ENCODE assay signal across 26 mouse cellular contexts in the genomic region with DNA sequence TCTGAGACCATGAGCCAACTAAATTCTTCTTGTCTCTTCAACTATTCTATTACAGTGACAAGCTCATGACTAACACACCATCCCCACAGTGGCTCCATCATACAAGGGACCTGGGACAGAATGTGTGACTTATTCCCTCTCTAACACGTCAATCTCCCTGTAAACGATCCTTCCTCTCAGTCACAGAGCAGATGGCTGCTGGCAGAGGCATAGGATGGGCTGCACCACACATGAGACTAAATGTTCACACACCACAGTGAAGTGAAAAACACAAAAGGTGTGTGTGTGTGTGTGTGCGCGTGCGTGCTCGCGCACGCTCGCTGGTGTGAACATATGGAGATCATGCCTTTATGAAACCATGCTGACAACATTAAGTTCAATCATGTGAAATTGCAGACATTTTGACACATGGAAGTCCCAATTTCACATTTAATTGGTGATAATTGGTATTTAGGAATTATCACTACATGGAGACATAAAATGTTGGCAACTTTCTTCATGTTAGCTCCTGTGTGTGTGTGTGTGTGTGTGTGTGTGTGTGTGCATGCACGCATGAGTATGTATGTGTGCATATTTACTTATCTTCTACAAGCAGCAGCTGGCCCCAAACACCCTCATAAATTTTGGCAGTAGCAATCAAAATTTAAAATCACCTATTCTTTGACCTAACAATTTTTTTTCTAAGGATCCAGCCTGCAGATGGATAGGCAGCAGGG.
DNase-seq lines count a peak whose midpoint lies in the region; ATAC-seq and TF ChIP-seq lines count a peak whose summit lies in the region.
"Had no signal": no experiment of that assay in that cellular context is flagged by ENCODE, and none has a peak within 500 bp of the region (broad histone marks: within the 10 kb centered on the region; RNA-seq: fewer than 3 reads in every experiment).

No protein-coding gene starts in this region.

- no peak overlapping the region for H3K9ac ChIP-seq in forebrain, embryonic 14.5 days (ENCODE audit: low read length)
- H3K9ac ChIP-seq in forebrain, embryonic 12.5 days = no peak overlapping the region
- no peak overlapping the region for H3K9ac ChIP-seq in neural tube, embryonic 14.5 days (replicated peaks; ENCODE audit: low read depth, low read length)
- no peak overlapping the region for H3K9ac ChIP-seq in forebrain, postnatal 0 days
- H3K9ac ChIP-seq in midbrain, postnatal 0 days (replicated peaks; ENCODE audit: low read length, poor library complexity, severe bottlenecking) = no peak overlapping the region
- H3K9ac ChIP-seq: embryonic facial prominence, embryonic 13.5 days; hindbrain, embryonic 12.5 days; hindbrain, embryonic 15.5 days had no signal

- H3K27me3 ChIP-seq in forebrain, embryonic 14.5 days (replicated peaks; ENCODE audit: control insufficient read depth, insufficient read depth, low read length) = no peaks in the 10 kb centered on the region
- H3K27me3 ChIP-seq in forebrain, embryonic 12.5 days = no peaks in the 10 kb centered on the region
- no peaks in the 10 kb centered on the region for H3K27me3 ChIP-seq in neural tube, embryonic 14.5 days (ENCODE audit: control insufficient read depth, insufficient read depth, low read length)
- H3K27me3 ChIP-seq in forebrain, postnatal 0 days (ENCODE audit: insufficient read depth, low read length) = no peaks in the 10 kb centered on the region
- H3K27me3 ChIP-seq in midbrain, postnatal 0 days (ENCODE audit: insufficient read depth, low read length) = no peaks in the 10 kb centered on the region
- H3K27me3 ChIP-seq: CH12.LX; embryonic facial prominence, embryonic 13.5 days; hindbrain, embryonic 12.5 days; hindbrain, embryonic 15.5 days had no signal

- no peaks in the 10 kb centered on the region for H3K36me3 ChIP-seq in forebrain, embryonic 14.5 days (ENCODE audit: control insufficient read depth, insufficient read depth, low read length)
- H3K36me3 ChIP-seq in forebrain, embryonic 12.5 days (replicated peaks) = no peaks in the 10 kb centered on the region
- no peaks in the 10 kb centered on the region for H3K36me3 ChIP-seq in neural tube, embryonic 14.5 days (ENCODE audit: control insufficient read depth, insufficient read depth, low read length)
- no peaks in the 10 kb centered on the region for H3K36me3 ChIP-seq in forebrain, postnatal 0 days (ENCODE audit: insufficient read depth)
- no peaks in the 10 kb centered on the region for H3K36me3 ChIP-seq in midbrain, postnatal 0 days (ENCODE audit: insufficient read depth, low read length)
- H3K36me3 ChIP-seq: embryonic facial prominence, embryonic 10.5 days; embryonic facial prominence, embryonic 13.5 days; G1E; hindbrain, embryonic 12.5 days; hindbrain, embryonic 15.5 days had no signal

- WGBS in forebrain, embryonic 14.5 days = 63% methylated on average over 10 of the region's 10 CpGs
- WGBS in forebrain, embryonic 12.5 days = 91% methylated on average over 10 of the region's 10 CpGs
- 89% methylated on average over 10 of the region's 10 CpGs for WGBS in neural tube, embryonic 14.5 days
- WGBS in forebrain, postnatal 0 days = 69% methylated on average over 10 of the region's 10 CpGs
- WGBS in midbrain, postnatal 0 days = 96% methylated on average over 10 of the region's 10 CpGs

- no peak overlapping the region for H3K4me2 ChIP-seq in forebrain, embryonic 14.5 days (ENCODE audit: low read length)
- H3K4me2 ChIP-seq in forebrain, embryonic 12.5 days = no peak overlapping the region
- no peak overlapping the region for H3K4me2 ChIP-seq in neural tube, embryonic 14.5 days (ENCODE audit: low read depth, low read length)
- no peak overlapping the region for H3K4me2 ChIP-seq in forebrain, postnatal 0 days (ENCODE audit: low read depth)
- H3K4me2 ChIP-seq in midbrain, postnatal 0 days (ENCODE audit: low read depth, low read length, poor library complexity, severe bottlenecking) = no peak overlapping the region
- H3K4me2 ChIP-seq: embryonic facial prominence, embryonic 13.5 days; heart, embryonic 11.5 days; hindbrain, embryonic 12.5 days; hindbrain, embryonic 15.5 days had no signal

- peak; percentile 82 for DNase-seq in forebrain, embryonic 14.5 days (ENCODE audit: low spot score)
- DNase-seq in neural tube, embryonic 10.5 days (ENCODE audit: extremely low spot score, low spot score) = no peak
- peak; percentile 57 for DNase-seq in forebrain, postnatal 0 days
- DNase-seq in midbrain, postnatal 0 days (ENCODE audit: low spot score) = no peak
- DNase-seq: adrenal gland, adult 2 months; adrenal gland, postnatal 14 days; B cell, adult 2 months; cerebellum, adult 11-12 months; cerebellum, adult 8-10 months; cerebellum, postnatal 10 days; cerebellum, postnatal 36 days; embryo, embryonic 11 days; gastrocnemius, adult 2 months; gastrocnemius, postnatal 14 days; heart, adult 11 months had no signal

- TF ChIP-seq CTCF in forebrain, postnatal 0 days (IDR thresholded peaks at IDR 0.05; ENCODE audit: low read depth) = no peak
- no peak for TF ChIP-seq CTCF in midbrain, postnatal 0 days (IDR thresholded peaks at IDR 0.05)

- H3K27ac ChIP-seq in forebrain, embryonic 14.5 days (ENCODE audit: low read depth, low read length) = peak overlapping the region; percentile 74; the same call in 1 of the 2 replicates
- no peak overlapping the region for H3K27ac ChIP-seq in forebrain, embryonic 12.5 days
- 0 out of 2 replicates have a peak overlapping the region, but pooled peaks have one; percentile 7 for H3K27ac ChIP-seq in neural tube, embryonic 14.5 days (ENCODE audit: low read depth, low read length)
- no peak overlapping the region for H3K27ac ChIP-seq in forebrain, postnatal 0 days (ENCODE audit: low read depth, low read length)
- H3K27ac ChIP-seq in midbrain, postnatal 0 days (ENCODE audit: low read depth, low read length) = no peak overlapping the region
- H3K27ac ChIP-seq: embryonic facial prominence, embryonic 10.5 days; embryonic facial prominence, embryonic 13.5 days; gastrocnemius, adult 2 months; hindbrain, embryonic 12.5 days; hindbrain, embryonic 15.5 days had no signal

- H3K9me3 ChIP-seq in forebrain, embryonic 14.5 days (replicated peaks; ENCODE audit: control insufficient read depth, low read length) = 0 out of 2 replicates have a peak, but pooled peaks cover 8% of the 10 kb centered on the region
- no peaks in the 10 kb centered on the region; the same call in 1 of the 2 replicates for H3K9me3 ChIP-seq in forebrain, embryonic 12.5 days
- no peaks in the 10 kb centered on the region for H3K9me3 ChIP-seq in neural tube, embryonic 14.5 days (ENCODE audit: control insufficient read depth, low read length)
- H3K9me3 ChIP-seq in forebrain, postnatal 0 days (ENCODE audit: low read length) = no peaks in the 10 kb centered on the region
- H3K9me3 ChIP-seq in midbrain, postnatal 0 days (ENCODE audit: low read length) = no peaks in the 10 kb centered on the region
- H3K9me3 ChIP-seq: hindbrain, embryonic 15.5 days had no signal

- no peak overlapping the region for H3K4me3 ChIP-seq in forebrain, embryonic 14.5 days (ENCODE audit: low read depth, low read length)
- H3K4me3 ChIP-seq in forebrain, embryonic 12.5 days (replicated peaks) = no peak overlapping the region
- H3K4me3 ChIP-seq in neural tube, embryonic 14.5 days (ENCODE audit: low read depth, low read length) = no peak overlapping the region
- no peak overlapping the region for H3K4me3 ChIP-seq in forebrain, postnatal 0 days (ENCODE audit: low read depth, low read length)
- no peak overlapping the region for H3K4me3 ChIP-seq in midbrain, postnatal 0 days (ENCODE audit: low read depth, low read length)
- H3K4me3 ChIP-seq: embryonic facial prominence, embryonic 10.5 days; embryonic facial prominence, embryonic 13.5 days; erythroblast, embryonic 14.5 days; gastrocnemius, adult 2 months; hindbrain, embryonic 12.5 days; hindbrain, embryonic 15.5 days had no signal

- ATAC-seq in forebrain, embryonic 14.5 days = peak; percentile 93
- no peak for ATAC-seq in forebrain, embryonic 12.5 days (ENCODE audit: low FRiP score)
- no peak for ATAC-seq in neural tube, embryonic 14.5 days (ENCODE audit: low read depth)
- peak; percentile 82 for ATAC-seq in forebrain, postnatal 0 days
- ATAC-seq in midbrain, postnatal 0 days (ENCODE audit: low FRiP score) = no peak
- ATAC-seq: intestine, postnatal 0 days had no signal

- no peaks in the 10 kb centered on the region for H3K4me1 ChIP-seq in forebrain, embryonic 14.5 days (ENCODE audit: control insufficient read depth, insufficient read depth, low read length)
- no peaks in the 10 kb centered on the region for H3K4me1 ChIP-seq in forebrain, embryonic 12.5 days
- peaks cover 4% of the 10 kb centered on the region for H3K4me1 ChIP-seq in neural tube, embryonic 14.5 days (ENCODE audit: control insufficient read depth, insufficient read depth, low read length)
- H3K4me1 ChIP-seq in forebrain, postnatal 0 days (ENCODE audit: insufficient read depth) = no peaks in the 10 kb centered on the region
- H3K4me1 ChIP-seq in midbrain, postnatal 0 days (ENCODE audit: insufficient read depth, low read length) = no peaks in the 10 kb centered on the region
- H3K4me1 ChIP-seq: hindbrain, embryonic 12.5 days had no signal

Comparison
In these comparisons a context has a peak if more than half of its experiments do, and no peak if none do; other contexts are left out.
1. ATAC-seq: peak in forebrain, embryonic 14.5 days (single experiment) and forebrain, postnatal 0 days (single experiment); none in forebrain, embryonic 12.5 days (single experiment), neural tube, embryonic 14.5 days (single experiment) and midbrain, postnatal 0 days (single experiment).
2. H3K27ac ChIP-seq: peak in forebrain, embryonic 14.5 days (single experiment) and neural tube, embryonic 14.5 days (single experiment); none in forebrain, embryonic 12.5 days (single experiment), forebrain, postnatal 0 days (single experiment) and midbrain, postnatal 0 days (single experiment).
3. DNase-seq: peak in forebrain, embryonic 14.5 days (single experiment) and forebrain, postnatal 0 days (single experiment); none in neural tube, embryonic 10.5 days (single experiment) and midbrain, postnatal 0 days (single experiment).